Mouse (Mus musculus) CH12.LX (cell line): ENCODE measurements around the gene Prmt3.

Experiments used
- CHD2 ChIP-seq: IDR thresholded peaks from 2 replicates; pipeline ENCODE4 v1.6.1; 2011; ENCODE audit warnings: low read length, improper control_type of control experiment
- CTCF ChIP-seq, 2 experiments: IDR thresholded peaks in 1 of 2; conservative IDR thresholded peaks in 1 of 2; 2 replicates each; pipeline ENCODE4 v1.5.1; 2011 to 2012; ENCODE audit warnings: low read depth in 2 of 2, low read length in 2 of 2, improper control_type of control experiment in 1 of 2, inconsistent platforms in 1 of 2, mild to moderate bottlenecking in 1 of 2, moderate library complexity in 1 of 2
- KAT2A ChIP-seq: IDR thresholded peaks from 2 replicates; pipeline ENCODE4 v1.6.1; 2012; ENCODE audit warnings: low read length, improper control_type of control experiment, inconsistent platforms; ENCODE audit not compliant: insufficient replicate concordance
- MEF2A ChIP-seq: IDR thresholded peaks from 2 replicates; pipeline ENCODE4 v1.6.1; 2014; ENCODE audit warnings: low read depth, mild to moderate bottlenecking, inconsistent platforms, low read length, improper control_type of control experiment, borderline replicate concordance
- NELFE ChIP-seq: IDR thresholded peaks from 2 replicates; pipeline ENCODE4 v1.6.1; 2011; ENCODE audit warnings: low read depth, low read length, improper control_type of control experiment
- POLR2A ChIP-seq: IDR thresholded peaks from 2 replicates; pipeline ENCODE4 v1.6.1; 2011; ENCODE audit warnings: low read depth, mild to moderate bottlenecking, improper control_type of control experiment, low read length
- USF1 ChIP-seq: IDR thresholded peaks from 2 replicates; pipeline ENCODE4 v1.6.1; 2014; ENCODE audit warnings: low read depth, mild to moderate bottlenecking, inconsistent platforms, low read length, improper control_type of control experiment
- ZKSCAN1 ChIP-seq: IDR thresholded peaks from 2 replicates; pipeline ENCODE4 v1.6.1; 2012; ENCODE audit warnings: low read depth, inconsistent platforms, low read length, improper control_type of control experiment, borderline replicate concordance

DNA sequence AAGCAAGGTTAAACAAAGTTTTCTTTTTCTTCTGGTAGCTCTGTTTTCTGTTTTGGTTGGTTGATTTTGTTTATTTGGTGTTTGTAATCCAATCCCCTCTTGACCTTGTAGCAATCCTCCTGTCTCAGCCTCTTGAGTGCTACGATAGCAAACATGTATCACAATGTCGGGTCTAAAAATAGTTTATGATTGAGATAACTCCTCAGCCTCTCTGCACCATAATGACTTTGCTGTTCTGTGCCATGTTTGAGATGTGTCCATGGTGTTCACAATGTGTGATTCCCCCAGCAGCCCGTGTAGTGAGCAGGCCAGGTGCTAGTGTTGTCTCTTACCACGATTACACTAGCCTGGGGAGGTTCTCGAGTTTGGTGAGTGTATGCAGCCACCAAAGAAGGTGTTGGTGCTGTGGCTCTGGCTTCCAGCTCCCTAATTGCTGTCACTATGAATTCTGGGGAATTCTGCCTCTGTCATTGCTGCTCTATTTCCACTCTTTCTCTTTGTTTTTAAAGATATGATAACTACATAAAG, 26.6 kb downstream of the Prmt3 start:
- no peak for TF ChIP-seq POLR2A
- TF ChIP-seq KAT2A = no peak
- TF ChIP-seq CTCF (conservative IDR thresholded peaks at IDR 0.05 in 1 of 2, IDR thresholded peaks at IDR 0.05 in 1 of 2; ENCODE audit: low read depth in 2 of 2, low read length in 2 of 2) = no peak
- no peak for TF ChIP-seq USF1
- no peak for TF ChIP-seq NELFE
- TF ChIP-seq CHD2 = no peak
- TF ChIP-seq MEF2A = no peak
- no peak for TF ChIP-seq ZKSCAN1
